Mouse (Mus musculus) embryonic fibroblast, embryonic 13.5 days (primary cell): ENCODE measurements around the gene Ppme1.

Experiments
- CTCF ChIP-seq: IDR thresholded peaks from 2 replicates; pipeline ENCODE4 v1.5.1; 2011; ENCODE audit warnings: mild to moderate bottlenecking, control low read depth, low read length, moderate library complexity, borderline replicate concordance; ENCODE audit not compliant: insufficient read depth
- POLR2A ChIP-seq: IDR thresholded peaks from 2 replicates; pipeline ENCODE4 v1.6.1; 2011; ENCODE audit warnings: low read depth, mild to moderate bottlenecking, control low read depth, low read length, moderate library complexity

GRCm38 (mm10) chr7:100356768-100357167 lies 15.3 kb downstream of the Ppme1 start:
- TF ChIP-seq CTCF (no peak), POLR2A (no peak)
